Mouse (Mus musculus) G1E (cell line): ENCODE measurements around the gene Flot2. TPM values are rescaled to one million over a fixed set of nuclear protein-coding genes. Genes with fewer than 3 reads are reported as not detected.

Source experiments
- ATAC-seq: 2 replicates; pipeline ENCODE4 v1.8.0; 2016; ENCODE audit warnings: mild to moderate bottlenecking; ENCODE audit not compliant: insufficient number of reproducible peaks, poor library complexity, low FRiP score, severe bottlenecking; ENCODE audit errors: extremely low read depth
- DNase-seq: peaks from one replicate; pipeline ENCODE4 v3.0.0; 2012; ENCODE audit warnings: low spot score
- H3K27me3 ChIP-seq: 2 replicates; pipeline ENCODE4 v1.6.1; 2012; ENCODE audit warnings: mild to moderate bottlenecking, low read length, inconsistent platforms; ENCODE audit not compliant: insufficient read depth
- H3K36me3 ChIP-seq: replicated peaks from 2 replicates; pipeline ENCODE3; 2012; ENCODE audit warnings: mild to moderate bottlenecking, inconsistent platforms
- H3K4me1 ChIP-seq: 2 replicates; pipeline ENCODE4 v1.6.1; 2012; ENCODE audit warnings: low read depth, low read length, inconsistent platforms, mixed read lengths; ENCODE audit not compliant: insufficient read depth
- H3K4me3 ChIP-seq: 2 replicates; pipeline ENCODE4 v1.5.1; 2012; ENCODE audit warnings: low read depth, mild to moderate bottlenecking, inconsistent platforms, low read length, moderate library complexity, mixed read lengths
- H3K9me3 ChIP-seq: replicated peaks from 2 replicates; pipeline ENCODE4 v1.6.1; 2012; ENCODE audit warnings: inconsistent platforms
- CTCF ChIP-seq: IDR thresholded peaks from 2 replicates; pipeline ENCODE4 v1.5.1; 2012; ENCODE audit warnings: low read depth, low read length, inconsistent platforms, mixed read lengths
- GATA1 ChIP-seq: IDR thresholded peaks from 2 replicates; pipeline ENCODE4 v1.6.1; 2012; ENCODE audit warnings: borderline replicate concordance, low read length, inconsistent platforms, mixed read lengths
- GATA2 ChIP-seq: IDR thresholded peaks from 2 replicates; pipeline ENCODE4 v1.6.1; 2012; ENCODE audit warnings: low read depth, low read length, inconsistent platforms, borderline replicate concordance
- POLR2AphosphoS5 ChIP-seq: IDR thresholded peaks from 2 replicates; pipeline ENCODE4 v1.6.1; 2012; ENCODE audit warnings: low read depth, low read length, inconsistent platforms; ENCODE audit not compliant: insufficient replicate concordance
- TAL1 ChIP-seq: conservative IDR thresholded peaks from 2 replicates; pipeline ENCODE4 v1.6.1; 2012; ENCODE audit warnings: low read depth, low read length, inconsistent platforms, mixed read lengths
- polyA plus RNA-seq: library from polyadenylated mRNA; stranded (reverse); fragments of >175 nt; gene quantifications from 2 replicates; pipeline ENCODE4 v1.2.3, GENCODE M21; 2012
- total RNA-seq, 2 experiments: library from RNA; stranded (forward) in 1 of 2; stranded (reverse) in 1 of 2; fragments of 200-1000 nt in 1 of 2; fragments of >200 nt in 1 of 2; fragmentation: Nextera tagmentation in 1 of 2; gene quantifications; 2 replicates each; pipeline ENCODE4 v1.2.3; 2014 to 2017

The Flot2 gene
- total and polyA plus RNA-seq, 3 experiments = 15.6 to 21.3 (median 19.4) TPM

DNA sequence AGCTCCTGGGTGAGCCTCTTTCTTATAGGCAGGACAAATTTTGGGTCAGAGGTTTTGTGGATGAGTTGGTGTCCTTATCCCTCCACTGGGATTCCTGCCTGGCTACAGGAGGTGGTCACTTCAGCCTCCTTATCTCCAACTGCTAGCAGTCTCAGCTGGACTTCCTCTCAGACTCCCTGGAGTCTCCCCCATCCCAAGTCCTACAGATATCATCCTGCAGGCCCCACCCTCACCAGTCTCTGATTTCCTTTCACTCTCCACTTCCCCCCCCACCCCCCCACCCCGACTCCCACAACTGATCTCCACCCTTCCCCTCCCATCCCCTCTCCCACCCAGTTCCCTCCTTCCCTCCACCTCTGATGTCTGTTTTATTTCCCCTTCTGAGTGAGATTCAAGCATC lies 45.9 kb downstream of the Flot2 start:
- TF ChIP-seq POLR2AphosphoS5 = no peak
- no peak for TF ChIP-seq CTCF
- TF ChIP-seq GATA1 = no peak
- no peak for TF ChIP-seq TAL1
- no peak for TF ChIP-seq GATA2
- no peaks in the 10 kb centered on the region for H3K9me3 ChIP-seq
- H3K27me3 ChIP-seq = no peaks in the 10 kb centered on the region
- ATAC-seq (no peak), DNase-seq (no peak)
- no peak overlapping the region for H3K4me3 ChIP-seq
- peaks cover 32% of the 10 kb centered on the region for H3K4me1 ChIP-seq
- peaks cover 5% of the 10 kb centered on the region for H3K36me3 ChIP-seq

DNA sequence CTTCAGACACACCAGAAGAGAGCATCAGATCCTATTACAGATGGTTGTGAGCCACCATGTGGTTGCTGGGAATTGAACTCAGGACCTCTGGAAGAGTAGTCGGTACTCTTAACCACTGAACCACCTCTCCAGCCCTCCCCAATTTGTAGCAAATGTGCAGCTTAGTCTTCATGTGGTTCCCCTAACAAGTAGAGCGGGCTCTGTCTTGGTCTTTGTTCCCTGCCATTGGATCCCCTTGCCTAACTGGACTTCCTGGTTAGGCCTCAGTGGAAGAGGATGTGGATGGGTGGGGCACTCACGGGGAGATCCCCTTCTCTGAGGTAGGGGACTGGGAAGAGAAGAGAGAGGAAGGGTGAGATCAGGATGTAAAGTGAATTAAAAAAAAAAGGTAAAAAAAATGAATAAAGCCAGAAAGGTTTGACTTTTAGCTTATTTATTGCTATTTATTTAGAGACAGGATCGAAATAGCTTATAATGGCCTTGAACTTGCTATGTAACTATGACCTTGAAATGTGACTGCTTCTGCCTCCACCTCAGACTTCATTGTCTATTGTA lies 49.3 kb downstream of the Flot2 start:
- Histone ChIP-seq H3K9me3 (no peaks in the 10 kb centered on the region), H3K27me3 (no peaks in the 10 kb centered on the region), H3K4me1 (peaks cover 15% of the 10 kb centered on the region), H3K36me3 (no peaks in the 10 kb centered on the region), H3K4me3 (no peak overlapping the region)
- DNase-seq (no peak), ATAC-seq (no peak)
- TF ChIP-seq CTCF (no peak), POLR2AphosphoS5 (no peak), GATA2 (no peak), GATA1 (no peak), TAL1 (no peak)

DNA sequence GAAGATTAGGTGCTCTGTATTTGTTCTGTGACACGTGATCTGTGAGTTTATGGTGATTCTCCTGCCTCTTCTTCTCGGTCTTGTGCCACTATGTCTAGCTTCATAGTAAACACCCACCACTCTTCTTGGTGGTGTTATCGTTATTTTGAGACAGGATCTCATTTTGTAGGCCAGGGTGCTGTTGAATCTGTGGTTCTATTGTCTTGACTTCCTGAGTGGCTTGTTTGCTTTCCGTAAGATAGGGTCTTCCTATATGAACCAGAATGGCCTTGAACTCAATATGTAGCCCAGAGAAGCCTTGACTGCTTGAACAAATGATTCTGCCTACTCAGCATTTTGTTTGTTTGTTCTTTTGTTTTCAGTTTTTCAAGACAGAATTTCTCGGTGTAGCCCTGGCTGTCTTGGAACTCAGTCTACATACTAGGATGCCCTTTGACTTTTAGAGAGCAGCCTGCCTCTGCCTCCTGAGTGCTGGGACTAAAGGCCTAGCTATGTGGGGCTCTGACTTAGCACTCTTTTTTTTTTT lies 50.1 kb downstream of the Flot2 start:
- H3K36me3 ChIP-seq = no peaks in the 10 kb centered on the region

DNA sequence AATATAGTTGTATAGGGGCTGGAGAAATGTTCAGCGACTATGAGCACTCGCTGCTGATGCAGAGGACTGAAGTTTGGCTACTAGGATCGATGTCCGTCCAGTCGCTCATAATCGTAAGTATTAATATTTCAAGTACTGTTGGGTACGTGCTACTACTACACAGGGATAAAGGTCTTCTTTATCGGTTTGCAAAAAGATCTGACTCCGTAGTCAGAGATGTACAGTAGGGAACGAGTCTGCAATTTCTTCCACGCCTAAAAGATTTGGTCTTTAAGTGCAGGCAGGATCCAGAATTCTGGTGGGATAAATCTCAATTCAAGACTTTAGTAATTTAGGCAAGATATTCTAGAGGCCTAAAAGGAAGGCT lies 56.4 kb downstream of the Flot2 start:
- TF ChIP-seq TAL1 (no peak), GATA2 (no peak), GATA1 (no peak), POLR2AphosphoS5 (no peak), CTCF (no peak)
- peaks cover 2% of the 10 kb centered on the region for H3K36me3 ChIP-seq
- ATAC-seq (no peak), DNase-seq (no peak)
- peak overlapping the region; percentile 85; the same call in 1 of the 2 replicates for H3K4me3 ChIP-seq
- H3K9me3 ChIP-seq = no peaks in the 10 kb centered on the region
- no peaks in the 10 kb centered on the region for H3K27me3 ChIP-seq
- peaks cover 34% of the 10 kb centered on the region for H3K4me1 ChIP-seq

More for the DNA sequence above, 50.1 kb downstream of the Flot2 start:
- H3K4me1 ChIP-seq = peaks cover 15% of the 10 kb centered on the region
- H3K9me3 ChIP-seq = no peaks in the 10 kb centered on the region
- H3K27me3 ChIP-seq = no peaks in the 10 kb centered on the region
- TF ChIP-seq POLR2AphosphoS5 (no peak), GATA2 (no peak), CTCF (no peak), TAL1 (no peak), GATA1 (no peak)
- ATAC-seq (no peak), DNase-seq (no peak)
- H3K4me3 ChIP-seq = no peak overlapping the region

DNA sequence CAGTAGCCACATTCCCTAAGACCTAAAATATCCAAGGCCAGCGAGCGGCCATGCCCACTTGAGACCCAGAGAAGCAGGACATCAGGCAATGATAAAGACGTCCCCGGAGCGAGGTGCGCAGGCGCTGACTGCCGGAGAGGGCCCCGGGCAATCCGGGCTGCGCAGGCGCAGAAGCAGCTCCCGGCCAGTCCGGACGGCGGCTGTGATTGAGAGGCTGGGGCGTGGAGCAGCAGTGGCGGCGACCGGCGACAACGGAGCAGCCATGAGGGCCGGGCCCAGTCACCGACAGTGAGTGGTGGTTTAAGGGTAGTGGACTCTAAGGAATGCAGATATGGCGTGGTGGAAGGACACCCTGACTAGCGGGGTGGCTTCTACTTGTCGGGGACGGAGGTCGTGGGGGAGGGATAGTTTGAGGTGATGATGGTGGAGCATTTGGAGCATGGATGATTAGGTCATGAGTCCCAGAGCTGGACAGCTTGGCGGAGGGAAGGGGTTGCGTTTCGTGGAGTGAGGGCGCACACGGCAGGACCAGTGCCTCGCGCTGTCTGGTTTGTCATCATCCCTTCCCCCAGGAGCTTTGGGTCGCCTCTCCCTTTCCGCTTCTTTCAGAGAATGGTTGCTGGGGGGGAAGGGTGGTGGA lies 56.9 kb downstream of the Flot2 start, which contains the start of gene Fam222b:
TSS of gene Fam222b (plus strand) at position 157 of the 640 bp plus-strand sequence.
- ATAC-seq (peak; percentile 22; the same call in 1 of the 2 replicates), DNase-seq (peak; percentile 94)
- peaks cover 4% of the 10 kb centered on the region for H3K36me3 ChIP-seq
- H3K27me3 ChIP-seq = no peaks in the 10 kb centered on the region
- no peaks in the 10 kb centered on the region for H3K9me3 ChIP-seq
- peak within 1 kb of the TSS; percentile 85 for H3K4me3 ChIP-seq
- H3K4me1 ChIP-seq = peaks cover 34% of the 10 kb centered on the region
- TF ChIP-seq TAL1 (no peak), GATA1 (no peak), CTCF (no peak), GATA2 (no peak), POLR2AphosphoS5 (no peak)

DNA sequence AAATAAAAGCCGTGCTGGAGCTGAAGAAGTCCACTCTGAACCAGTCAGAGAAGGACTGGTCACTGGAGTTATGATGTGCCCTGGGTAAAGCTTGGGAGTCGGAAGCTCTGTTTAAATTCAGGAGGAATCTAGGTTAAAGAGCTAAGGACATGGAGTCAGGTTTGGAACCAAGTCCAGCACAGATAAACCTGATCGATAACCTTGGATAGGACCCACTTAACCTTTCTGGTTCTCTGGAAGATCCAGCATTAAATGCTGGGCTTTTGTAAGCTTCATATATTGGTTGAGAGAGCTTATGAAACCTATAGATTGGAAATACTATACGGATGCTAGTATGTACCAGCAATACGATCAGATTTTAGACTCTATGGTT lies 57.4 kb downstream of the Flot2 start:
- peaks cover 7% of the 10 kb centered on the region for H3K36me3 ChIP-seq
- no peaks in the 10 kb centered on the region for H3K27me3 ChIP-seq
- ATAC-seq (no peak), DNase-seq (no peak)
- no peaks in the 10 kb centered on the region for H3K9me3 ChIP-seq
- TF ChIP-seq GATA2 = no peak
- no peak for TF ChIP-seq GATA1
- no peak for TF ChIP-seq TAL1
- TF ChIP-seq POLR2AphosphoS5 = no peak
- no peak for TF ChIP-seq CTCF
- peak overlapping the region; percentile 85 for H3K4me3 ChIP-seq
- peaks cover 34% of the 10 kb centered on the region for H3K4me1 ChIP-seq
